Mouse (Mus musculus): ENCODE measurements around the gene Pnkd. TPM values are rescaled to one million over a fixed set of nuclear protein-coding genes. Genes with fewer than 3 reads are reported as not detected.
"Not testable (repeated sequence)": the region's sequence is repeated elsewhere in the genome, so short reads cannot be mapped to it uniquely, and the experiment has no call there.

Gene Pnkd
- polyA plus RNA-seq, 1 experiment from 2014 or later = 85.3 TPM

DNA sequence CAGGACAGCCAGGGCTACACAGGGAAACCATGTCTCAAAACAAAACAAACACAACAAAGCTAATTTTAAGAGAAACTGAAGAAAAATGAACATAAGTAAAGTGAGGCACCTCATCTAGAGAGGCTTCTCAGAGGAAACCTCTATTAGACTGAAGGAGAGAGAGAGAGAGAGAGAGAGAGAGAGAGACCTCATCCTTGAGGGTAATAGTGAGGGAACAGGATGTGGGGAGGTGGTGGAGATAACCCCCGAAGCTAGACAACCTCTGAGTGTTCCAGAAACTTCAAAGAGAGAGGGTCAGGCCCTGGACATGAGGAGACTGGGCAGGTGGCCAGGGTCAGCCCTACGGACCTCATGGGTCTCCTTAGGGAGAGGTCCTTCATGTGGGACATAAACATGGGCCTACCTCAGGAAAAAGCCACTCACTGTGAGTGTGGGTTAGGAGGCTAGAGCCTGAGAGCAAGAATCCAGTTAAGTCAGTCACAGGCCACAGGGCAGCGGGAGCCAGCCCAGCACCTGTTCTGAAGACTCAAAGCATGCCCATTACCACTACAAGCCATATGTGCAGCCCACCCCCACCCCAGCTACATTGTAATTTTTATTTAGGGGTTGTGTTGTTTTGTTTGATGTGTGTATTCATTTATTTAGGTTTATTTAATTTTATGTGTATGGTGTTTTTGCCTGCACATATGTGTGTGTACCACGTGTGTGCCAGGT lies 31.5 kb downstream of the Pnkd start:
- Histone ChIP-seq H3K4me1 (peaks cover 3% of the 10 kb centered on the region; the same call in 1 of the 2 replicates), H3K9me3 (no peaks in the 10 kb centered on the region), H3K27ac (replicated peaks) (no peak overlapping the region), H3K36me3 (no peaks in the 10 kb centered on the region), H3K9ac (replicated peaks) (no peak overlapping the region), H3K27me3 (no peaks in the 10 kb centered on the region), H3K4me2 (replicated peaks) (no peak overlapping the region), H3K4me3 (no peak overlapping the region)
- no peak for ATAC-seq (ENCODE audit: low FRiP score, low read depth)
- 80% methylated on average over 4 of the region's 4 CpGs for WGBS

DNA sequence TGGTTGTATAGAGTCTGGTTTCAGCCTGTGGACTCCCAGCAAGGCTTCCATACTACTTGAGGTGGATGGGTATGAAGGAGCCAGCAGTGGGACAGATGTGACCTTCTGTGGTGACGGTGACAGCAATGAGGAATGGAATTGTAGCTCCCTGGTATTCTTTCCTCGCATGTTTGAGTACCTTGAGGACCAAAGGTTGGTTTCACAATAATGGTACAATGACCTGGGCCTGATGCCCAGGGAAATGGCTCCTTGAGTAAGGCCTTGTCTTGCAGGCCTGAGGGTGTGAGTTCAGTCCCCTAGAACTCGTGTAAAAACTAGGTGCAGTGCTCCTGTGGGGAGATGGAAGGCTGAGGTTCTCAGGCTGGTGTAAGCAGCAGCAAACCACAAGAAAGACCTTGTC lies 34.0 kb downstream of the Pnkd start:
- no peak for ATAC-seq (ENCODE audit: low FRiP score, low read depth)
- no peaks in the 10 kb centered on the region for H3K36me3 ChIP-seq
- WGBS = 89% methylated on average over 3 of the region's 3 CpGs
- no peak overlapping the region for H3K9ac ChIP-seq (replicated peaks)
- H3K4me3 ChIP-seq = no peak overlapping the region
- no peaks in the 10 kb centered on the region for H3K27me3 ChIP-seq
- no peak overlapping the region for H3K4me2 ChIP-seq (replicated peaks)
- peaks cover 3% of the 10 kb centered on the region; the same call in 1 of the 2 replicates for H3K4me1 ChIP-seq
- no peak overlapping the region for H3K27ac ChIP-seq (replicated peaks)
- no peaks in the 10 kb centered on the region for H3K9me3 ChIP-seq

DNA sequence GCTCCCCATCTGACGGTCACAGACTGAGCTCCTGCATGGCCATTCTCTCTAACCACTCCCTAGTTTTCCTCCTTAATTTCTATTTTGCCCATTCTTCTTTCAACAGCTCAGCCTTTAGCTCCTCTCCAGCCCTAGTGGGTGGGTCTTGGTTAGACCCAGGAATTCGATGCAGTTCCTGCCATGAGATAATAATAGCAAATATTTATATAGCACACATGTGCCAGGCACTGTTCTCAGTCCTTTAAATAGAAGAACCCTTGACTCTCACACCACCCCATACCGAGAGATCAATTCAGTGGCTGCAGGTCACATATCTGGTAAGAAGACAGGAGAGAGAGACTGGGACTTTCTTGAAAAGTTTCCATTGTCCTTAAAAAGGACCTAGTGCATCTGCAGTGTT lies 36.7 kb downstream of the Pnkd start:
- Histone ChIP-seq H3K4me2 (replicated peaks) (no peak overlapping the region), H3K4me3 (no peak overlapping the region), H3K9ac (replicated peaks) (no peak overlapping the region), H3K27me3 (no peaks in the 10 kb centered on the region), H3K4me1 (peaks cover 3% of the 10 kb centered on the region; the same call in 1 of the 2 replicates), H3K36me3 (0 out of 2 replicates have a peak, but pooled peaks cover under 1% of the 10 kb centered on the region), H3K9me3 (no peaks in the 10 kb centered on the region), H3K27ac (replicated peaks) (no peak overlapping the region)
- 88% methylated on average over 3 of the region's 3 CpGs for WGBS
- ATAC-seq (ENCODE audit: low FRiP score, low read depth) = no peak

DNA sequence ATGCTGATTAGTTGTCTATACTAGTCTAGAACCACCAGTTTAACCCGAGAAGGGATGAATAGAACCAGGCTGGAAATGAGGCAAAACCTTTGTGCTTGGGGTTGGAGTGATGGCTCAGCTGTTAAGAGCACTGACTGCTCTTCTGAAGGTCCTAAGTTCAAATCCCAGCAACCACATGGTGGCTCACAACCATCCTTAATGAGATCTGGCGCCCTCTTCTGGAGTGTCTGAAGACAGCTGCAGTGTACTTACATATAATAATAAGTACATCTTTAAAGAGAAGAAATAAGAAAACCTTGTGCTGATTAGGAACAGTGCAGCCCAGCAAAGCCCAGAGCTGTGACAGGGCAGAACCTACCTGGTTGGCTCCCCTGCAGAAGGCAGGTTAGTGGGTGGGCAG lies 42.2 kb downstream of the Pnkd start:
- H3K9ac ChIP-seq (replicated peaks); H3K4me1 ChIP-seq; ATAC-seq (ENCODE audit: low FRiP score, low read depth); H3K27ac ChIP-seq (replicated peaks); H3K9me3 ChIP-seq; H3K27me3 ChIP-seq; H3K36me3 ChIP-seq; H3K4me3 ChIP-seq; H3K4me2 ChIP-seq (replicated peaks): not testable (repeated sequence)
- WGBS = 75% methylated on average over 2 of the region's 2 CpGs

DNA sequence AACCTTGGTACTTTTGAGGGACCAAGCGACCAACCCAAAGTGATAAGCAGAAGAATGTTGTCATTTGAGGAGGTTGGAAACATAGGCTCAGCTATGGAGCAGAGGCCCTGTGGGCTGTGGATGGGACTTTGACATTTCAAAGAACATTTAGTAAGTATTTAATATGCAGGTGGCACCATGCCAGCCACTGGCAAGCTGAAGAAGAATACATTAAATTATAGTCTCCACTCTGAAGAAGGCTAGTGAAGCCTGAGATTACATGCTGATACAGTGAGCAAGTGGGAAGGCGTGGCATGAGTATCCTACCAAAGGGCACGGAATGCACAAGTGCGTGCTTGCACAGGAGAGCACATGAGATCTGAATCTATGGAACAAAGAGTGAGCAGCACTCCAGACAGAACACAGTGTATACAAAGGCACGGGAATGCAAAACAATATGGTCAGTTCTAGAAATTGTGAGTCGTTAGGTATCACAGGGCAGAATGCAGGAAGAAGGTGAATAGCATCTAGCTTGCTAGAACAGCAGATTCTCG lies 45.2 kb downstream of the Pnkd start:
- peaks cover 12% of the 10 kb centered on the region for H3K4me1 ChIP-seq
- H3K9me3 ChIP-seq = no peaks in the 10 kb centered on the region
- no peaks in the 10 kb centered on the region for H3K27me3 ChIP-seq
- no peak overlapping the region for H3K4me3 ChIP-seq
- H3K36me3 ChIP-seq = 0 out of 2 replicates have a peak, but pooled peaks cover 3% of the 10 kb centered on the region
- ATAC-seq (ENCODE audit: low FRiP score, low read depth) = no peak
- 86% methylated on average over 7 of the region's 7 CpGs for WGBS
- no peak overlapping the region for H3K4me2 ChIP-seq (replicated peaks)
- H3K27ac ChIP-seq (replicated peaks) = no peak overlapping the region
- H3K9ac ChIP-seq (replicated peaks) = no peak overlapping the region

DNA sequence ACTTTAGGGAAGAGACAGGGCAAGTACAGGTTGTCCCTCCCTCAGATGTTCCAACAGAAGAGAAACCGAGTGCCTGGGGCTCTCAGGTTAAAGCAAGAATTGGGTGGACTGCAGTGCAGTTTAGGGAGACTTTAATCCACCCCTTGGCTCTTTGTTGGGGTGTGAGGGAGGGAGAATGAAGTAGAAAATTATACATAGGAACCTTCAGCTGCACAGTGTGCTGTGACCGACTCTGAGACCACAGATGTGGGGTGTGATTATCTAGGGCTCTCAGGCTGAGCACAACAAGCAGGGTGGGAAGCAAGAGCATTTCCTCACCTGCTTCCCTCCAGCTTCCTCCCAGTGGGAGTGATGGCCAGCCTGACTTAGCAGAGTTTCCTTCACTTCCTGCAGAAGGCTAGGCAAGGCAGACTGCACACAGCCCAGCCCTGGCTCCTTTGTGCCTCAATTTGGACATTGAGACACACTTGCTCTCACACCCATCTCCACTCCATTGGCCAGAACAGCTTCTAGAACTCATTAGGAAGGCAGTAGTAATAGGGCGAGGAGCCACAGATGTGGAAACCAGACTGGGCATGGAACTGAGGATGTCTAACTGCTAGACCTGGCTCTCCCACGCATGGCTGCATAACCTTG lies 46.4 kb downstream of the Pnkd start:
- no peak overlapping the region for H3K4me2 ChIP-seq (replicated peaks)
- H3K4me1 ChIP-seq = peaks cover 15% of the 10 kb centered on the region
- H3K27ac ChIP-seq (replicated peaks) = no peak overlapping the region; the same call in 1 of the 2 replicates
- H3K4me3 ChIP-seq = no peak overlapping the region
- 84% methylated on average over 4 of the region's 4 CpGs for WGBS
- no peak for ATAC-seq (ENCODE audit: low FRiP score, low read depth)
- H3K9me3 ChIP-seq = no peaks in the 10 kb centered on the region
- H3K36me3 ChIP-seq = 0 out of 2 replicates have a peak, but pooled peaks cover 3% of the 10 kb centered on the region
- H3K27me3 ChIP-seq = no peaks in the 10 kb centered on the region
- H3K9ac ChIP-seq (replicated peaks) = no peak overlapping the region

DNA sequence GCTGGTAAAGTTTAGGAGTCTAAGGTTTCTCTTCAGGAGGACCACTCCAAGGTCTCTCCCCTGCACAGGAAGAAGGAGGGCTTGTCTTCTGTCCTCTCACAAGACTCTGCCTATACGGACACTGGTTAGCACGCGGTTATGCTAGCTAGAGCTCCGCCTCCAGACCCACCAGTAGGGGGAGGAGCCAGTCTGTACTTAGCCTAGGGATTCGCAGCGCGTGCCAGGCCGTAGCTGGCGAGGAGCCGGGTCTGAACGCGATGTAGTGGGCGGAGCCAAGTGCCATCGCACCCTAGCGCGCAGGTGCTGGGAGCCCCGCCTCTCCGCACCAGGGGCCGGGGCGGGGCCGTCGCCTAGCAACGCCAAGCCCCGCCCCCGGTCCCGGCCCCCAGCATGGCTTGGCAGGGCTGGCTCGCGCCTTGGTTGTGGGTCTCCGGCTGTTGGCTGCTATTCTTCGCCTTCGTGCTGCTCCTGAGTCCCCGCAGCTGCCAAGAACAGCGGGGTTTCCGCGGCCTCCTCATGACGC lies 47.6 kb downstream of the Pnkd start:
- under 1% methylated on average over 36 of the region's 36 CpGs for WGBS
- Histone ChIP-seq H3K36me3 (no peaks in the 10 kb centered on the region), H3K9me3 (no peaks in the 10 kb centered on the region), H3K4me2 (replicated peaks) (peak overlapping the region; percentile 75), H3K27ac (replicated peaks) (peak overlapping the region; percentile 75), H3K4me3 (peak overlapping the region; percentile 51), H3K27me3 (no peaks in the 10 kb centered on the region), H3K9ac (replicated peaks) (peak overlapping the region; percentile 63), H3K4me1 (peaks cover 15% of the 10 kb centered on the region)
- ATAC-seq (ENCODE audit: low FRiP score, low read depth) = peak; percentile 98

DNA sequence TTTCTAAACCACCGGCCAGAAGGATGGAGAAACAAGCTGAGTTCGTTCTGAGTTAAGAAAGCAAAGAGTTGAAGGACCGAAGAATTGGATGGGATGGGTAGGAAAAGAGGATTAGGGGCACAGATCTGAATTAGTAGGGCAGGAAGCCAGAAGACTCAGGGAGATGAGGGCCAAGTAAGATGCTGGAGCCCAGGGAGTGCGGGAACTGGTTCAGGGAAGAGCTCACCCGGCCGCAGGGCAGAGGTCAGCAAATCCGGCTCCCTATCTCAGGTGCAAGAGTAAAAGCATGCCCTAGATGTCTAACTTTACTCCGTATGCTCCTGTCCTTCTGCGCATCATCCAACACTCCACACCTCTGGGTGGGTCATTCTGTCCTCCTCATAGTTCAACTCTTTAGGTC lies 48.2 kb downstream of the Pnkd start:
- 0 out of 2 replicates have a peak, but pooled peaks have one; percentile 6 for ATAC-seq (ENCODE audit: low FRiP score, low read depth)
- H3K4me3 ChIP-seq = peak overlapping the region; percentile 51
- peak overlapping the region; percentile 63 for H3K9ac ChIP-seq (replicated peaks)
- H3K4me1 ChIP-seq = peaks cover 15% of the 10 kb centered on the region
- no peaks in the 10 kb centered on the region for H3K27me3 ChIP-seq
- H3K36me3 ChIP-seq = no peaks in the 10 kb centered on the region
- WGBS = under 1% methylated on average over 9 of the region's 9 CpGs
- peak overlapping the region; percentile 75 for H3K4me2 ChIP-seq (replicated peaks)
- no peaks in the 10 kb centered on the region for H3K9me3 ChIP-seq
- peak overlapping the region; percentile 75 for H3K27ac ChIP-seq (replicated peaks)

DNA sequence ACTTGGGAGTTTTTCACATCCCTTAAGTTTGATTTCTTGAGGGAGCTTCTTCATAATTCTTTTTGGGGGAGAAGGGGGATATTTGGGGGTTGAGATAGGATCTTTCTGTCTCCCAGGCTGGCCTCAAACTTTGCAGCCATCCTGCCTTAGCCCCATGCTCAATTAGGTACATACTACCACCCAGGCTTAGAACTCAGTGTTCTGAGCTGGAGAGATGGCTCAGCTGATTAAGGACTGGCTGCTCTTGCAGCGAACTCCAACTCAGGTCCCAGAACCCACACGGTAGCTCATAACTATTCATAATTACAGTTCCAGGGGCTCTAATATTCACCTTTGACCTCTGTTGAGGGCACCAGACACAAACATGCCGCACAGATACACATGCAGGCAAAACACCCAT lies 49.9 kb downstream of the Pnkd start:
- no peak for ATAC-seq (ENCODE audit: low FRiP score, low read depth)
- WGBS = 85% methylated on average over 3 of the region's 3 CpGs
- peaks cover 15% of the 10 kb centered on the region for H3K4me1 ChIP-seq

DNA sequence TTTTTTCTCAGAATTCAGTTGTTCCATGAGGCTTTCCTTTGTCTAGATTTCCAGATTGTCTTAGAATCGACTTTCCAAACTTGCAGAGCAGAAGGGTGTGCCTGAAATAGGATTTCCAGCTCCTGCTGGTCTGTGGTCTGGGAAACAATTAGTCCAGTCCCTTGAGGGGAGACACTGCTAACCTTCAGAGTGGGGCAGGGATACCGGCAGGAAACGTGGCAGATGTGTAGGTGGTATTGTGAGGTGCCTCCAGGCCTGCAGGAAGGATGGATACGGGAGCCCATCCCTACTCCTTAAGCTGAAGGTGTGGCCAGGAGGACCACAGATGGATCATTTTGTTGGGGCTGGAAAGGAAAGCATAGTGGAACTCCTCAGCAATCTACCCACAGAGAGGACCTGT lies 50.3 kb downstream of the Pnkd start:
- Histone ChIP-seq H3K27ac (replicated peaks) (no peak overlapping the region), H3K4me2 (replicated peaks) (no peak overlapping the region), H3K4me3 (no peak overlapping the region), H3K36me3 (no peaks in the 10 kb centered on the region), H3K27me3 (no peaks in the 10 kb centered on the region), H3K4me1 (peaks cover 15% of the 10 kb centered on the region), H3K9ac (replicated peaks) (no peak overlapping the region), H3K9me3 (no peaks in the 10 kb centered on the region)
- 47% methylated on average over 4 of the region's 4 CpGs for WGBS
- ATAC-seq (ENCODE audit: low FRiP score, low read depth) = no peak

More for the DNA sequence above, 49.9 kb downstream of the Pnkd start:
- no peaks in the 10 kb centered on the region for H3K36me3 ChIP-seq
- H3K4me2 ChIP-seq (replicated peaks) = no peak overlapping the region
- no peak overlapping the region for H3K4me3 ChIP-seq
- H3K27ac ChIP-seq (replicated peaks) = no peak overlapping the region
- H3K27me3 ChIP-seq = no peaks in the 10 kb centered on the region
- no peaks in the 10 kb centered on the region for H3K9me3 ChIP-seq
- H3K9ac ChIP-seq (replicated peaks) = no peak overlapping the region

DNA sequence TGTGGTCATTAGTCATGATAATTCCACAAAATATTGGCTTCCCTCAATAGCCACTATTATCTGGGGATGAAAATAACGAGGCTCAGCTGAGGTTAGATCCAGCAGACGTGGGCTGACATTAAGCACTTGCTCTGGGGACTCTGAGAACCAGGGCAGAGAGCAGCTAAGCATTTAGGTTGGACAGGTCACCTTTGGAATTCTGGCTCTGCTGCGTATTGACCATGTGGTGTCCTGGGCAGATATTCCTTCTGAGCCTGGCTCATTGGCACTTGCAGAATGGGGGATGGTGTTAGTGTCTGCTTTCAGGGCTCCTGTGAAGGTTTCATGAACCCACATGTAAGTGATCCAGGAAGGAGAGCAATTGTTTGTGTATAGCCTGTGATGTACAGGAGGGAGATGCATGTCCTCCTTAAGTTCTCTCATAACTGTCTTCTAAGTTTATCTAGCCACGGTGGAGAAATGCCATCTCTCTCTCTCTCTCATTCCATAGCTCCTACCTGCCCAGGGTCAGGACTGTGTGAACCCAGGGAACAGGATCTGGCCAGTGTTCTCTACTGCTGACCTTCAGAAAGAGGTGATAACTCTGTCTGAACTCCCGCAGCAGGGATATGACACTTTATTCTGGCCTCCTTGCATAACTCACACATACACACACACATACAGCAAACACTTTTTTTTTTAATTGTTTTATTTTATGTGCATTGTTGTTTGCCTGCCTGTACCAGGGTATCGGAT lies 50.9 kb downstream of the Pnkd start:
- WGBS = 79% methylated on average over 6 of the region's 6 CpGs
- Histone ChIP-seq H3K4me3 (no peak overlapping the region), H3K36me3 (no peaks in the 10 kb centered on the region), H3K27ac (replicated peaks) (no peak overlapping the region), H3K27me3 (no peaks in the 10 kb centered on the region), H3K4me1 (peaks cover 15% of the 10 kb centered on the region), H3K9me3 (no peaks in the 10 kb centered on the region), H3K4me2 (replicated peaks) (no peak overlapping the region), H3K9ac (replicated peaks) (no peak overlapping the region)
- no peak for ATAC-seq (ENCODE audit: low FRiP score, low read depth)

Measured in midbrain, embryonic 12.5 days (tissue).